In genomic region chr17:36146937-36147336, GRCm38 (mm10) we compare ENCODE assay signal across 18 mouse cellular contexts. TPM values are rescaled to one million over a fixed set of nuclear protein-coding genes. Genes with fewer than 3 reads are reported as not detected.
DNase-seq lines count a peak whose midpoint lies in the region; ATAC-seq and TF ChIP-seq lines count a peak whose summit lies in the region.
"Not testable (repeated sequence)": the region's sequence is repeated elsewhere in the genome, so short reads cannot be mapped to it uniquely, and the experiment has no call there.
"Had no signal": no experiment of that assay in that cellular context is flagged by ENCODE, and none has a peak within 500 bp of the region (broad histone marks: within the 10 kb centered on the region; RNA-seq: fewer than 3 reads in every experiment).

No protein-coding gene starts in this region.

- peak; percentile 33; the same call in 1 of the 2 replicates for ATAC-seq in lung, embryonic 14.5 days (ENCODE audit: insufficient read depth)
- not testable (repeated sequence) for ATAC-seq in lung, embryonic 16.5 days (ENCODE audit: low read depth)

- peak overlapping the region; percentile 48; the same call in 1 of the 2 replicates for H3K27ac ChIP-seq in lung, embryonic 14.5 days (ENCODE audit: low read depth)
- H3K27ac ChIP-seq in lung, embryonic 16.5 days (ENCODE audit: low read length) = peak overlapping the region; percentile 52; the same call in 1 of the 2 replicates

- H3K36me3 ChIP-seq in lung, embryonic 14.5 days (ENCODE audit: insufficient read depth); lung, embryonic 16.5 days (ENCODE audit: control insufficient read depth, insufficient read depth, low read length): not testable (repeated sequence)

- H3K4me3 ChIP-seq in lung, embryonic 14.5 days (ENCODE audit: low read depth, low read length); lung, embryonic 16.5 days (ENCODE audit: low read length): not testable (repeated sequence)

- peaks cover 17% of the 10 kb centered on the region for H3K27me3 ChIP-seq in lung, embryonic 14.5 days (ENCODE audit: insufficient read depth, low read length)
- H3K27me3 ChIP-seq in lung, embryonic 16.5 days (ENCODE audit: control insufficient read depth, insufficient read depth, low read depth, low read length) = peaks cover 18% of the 10 kb centered on the region

- not testable (repeated sequence) for H3K9ac ChIP-seq in lung, embryonic 14.5 days; lung, embryonic 16.5 days (ENCODE audit: low read length)

- H3K9me3 ChIP-seq in lung, embryonic 14.5 days (ENCODE audit: low read depth, low read length); lung, embryonic 16.5 days (ENCODE audit: control insufficient read depth, low read length): not testable (repeated sequence)

- DNase-seq in A20 (ENCODE audit: low read depth, low spot score) = peak; percentile 40
- DNase-seq in lung, embryonic 14.5 days = not testable (repeated sequence)
- DNase-seq in thymus, postnatal 0 days (ENCODE audit: low spot score) = peak; percentile 31
- peak; percentile 59 for DNase-seq in thymus, postnatal 25 days

- 74% methylated on average over 1 of the region's 1 CpGs for WGBS in lung, embryonic 14.5 days
- WGBS in lung, embryonic 16.5 days = 68% methylated on average over 1 of the region's 1 CpGs

- not testable (repeated sequence) for H3K4me1 ChIP-seq in lung, embryonic 14.5 days (ENCODE audit: insufficient read depth); lung, embryonic 16.5 days (replicated peaks; ENCODE audit: control insufficient read depth, insufficient read depth, low read length)

- H3K4me2 ChIP-seq in lung, embryonic 14.5 days = 0 out of 2 replicates have a peak overlapping the region, but pooled peaks have one; percentile 2
- H3K4me2 ChIP-seq in lung, embryonic 16.5 days (ENCODE audit: low read depth, low read length) = not testable (repeated sequence)

- TF ChIP-seq CTCF in lung, embryonic 14.5 days (IDR thresholded peaks at IDR 0.05; ENCODE audit: low read depth) = not testable (repeated sequence)

RNA-seq across cellular contexts. Expression of gene Gm7030, which starts 17.7 kb away (rescaled TPM):
- polyA plus RNA-seq in lung, embryonic 14.5 days (2014; fragmentation: Nextera tagmentation; extraction: Ambion mirVana) = not detected in 2 replicates
- not detected in 2 replicates for polyA plus RNA-seq in lung, embryonic 16.5 days (2015; fragmentation: Nextera tagmentation; extraction: Ambion mirVana)
- polyA plus RNA-seq in thymus, postnatal 0 days (2015; fragmentation: Nextera tagmentation; extraction: Ambion mirVana) = 0.45 and 0.99 TPM in 2 replicates
- polyA plus RNA-seq: activated CD4-positive, CD25-positive, alpha-beta regulatory T cell, adult 4 months; C2C12; cerebellum, adult 2 months; cortical plate, adult 2 months; embryonic facial prominence, embryonic 10.5 days; embryonic facial prominence, embryonic 12.5 days; embryonic facial prominence, embryonic 14.5 days; forebrain, embryonic 11.5 days; forebrain, embryonic 13.5 days; forebrain, embryonic 15.5 days; forebrain, postnatal 0 days; G1E; Patski had no signal

RNA-seq across cellular contexts. Expression of gene Gm8909, which starts 21.4 kb away (rescaled TPM):
- polyA plus RNA-seq in lung, embryonic 14.5 days (2014; fragmentation: Nextera tagmentation; extraction: Ambion mirVana) = 44.4 and 51.4 TPM in 2 replicates
- polyA plus RNA-seq in lung, embryonic 16.5 days (2015; fragmentation: Nextera tagmentation; extraction: Ambion mirVana) = 24.5 and 27.5 TPM in 2 replicates
- polyA plus RNA-seq in thymus, postnatal 0 days (2015; fragmentation: Nextera tagmentation; extraction: Ambion mirVana) = 13.7 and 15.3 TPM in 2 replicates
- polyA plus RNA-seq: C2C12; cerebellum, adult 2 months; cortical plate, adult 2 months; embryonic facial prominence, embryonic 10.5 days; embryonic facial prominence, embryonic 12.5 days; embryonic facial prominence, embryonic 14.5 days; forebrain, embryonic 11.5 days; forebrain, embryonic 13.5 days; forebrain, embryonic 15.5 days; forebrain, postnatal 0 days; G1E; Patski had no signal

RNA-seq across cellular contexts. Expression of gene Gm19684, which starts 25.5 kb away (rescaled TPM):
- not detected in 2 replicates for polyA plus RNA-seq in lung, embryonic 14.5 days (2014; fragmentation: Nextera tagmentation; extraction: Ambion mirVana)
- polyA plus RNA-seq in lung, embryonic 16.5 days (2015; fragmentation: Nextera tagmentation; extraction: Ambion mirVana) = not detected in 2 replicates
- polyA plus RNA-seq in thymus, postnatal 0 days (2015; fragmentation: Nextera tagmentation; extraction: Ambion mirVana) = 0.48 and 0.57 TPM in 2 replicates
- polyA plus RNA-seq: C2C12; cerebellum, adult 2 months; cortical plate, adult 2 months; embryonic facial prominence, embryonic 10.5 days; embryonic facial prominence, embryonic 12.5 days; embryonic facial prominence, embryonic 14.5 days; forebrain, embryonic 11.5 days; forebrain, embryonic 13.5 days; forebrain, embryonic 15.5 days; forebrain, postnatal 0 days; G1E had no signal

RNA-seq across cellular contexts. Expression of gene H2-T3, which starts 43.1 kb away (rescaled TPM):
- 1.3 and 1.4 TPM in 2 replicates for polyA plus RNA-seq in lung, embryonic 14.5 days (2014; fragmentation: Nextera tagmentation; extraction: Ambion mirVana)
- 0.80 and 1.1 TPM in 2 replicates for polyA plus RNA-seq in lung, embryonic 16.5 days (2015; fragmentation: Nextera tagmentation; extraction: Ambion mirVana)
- 1.9 and 2.7 TPM in 2 replicates for polyA plus RNA-seq in thymus, postnatal 0 days (2015; fragmentation: Nextera tagmentation; extraction: Ambion mirVana)
- polyA plus RNA-seq: C2C12; cerebellum, adult 2 months; cortical plate, adult 2 months; embryonic facial prominence, embryonic 10.5 days; embryonic facial prominence, embryonic 12.5 days; embryonic facial prominence, embryonic 14.5 days; forebrain, embryonic 11.5 days; forebrain, embryonic 13.5 days; forebrain, embryonic 15.5 days; forebrain, postnatal 0 days; G1E; Patski had no signal
